Mouse (Mus musculus) olfactory bulb, adult 2 months (tissue): ENCODE data around the gene Gm10563.

Experiments used
- CTCF ChIP-seq: fragments of 200-500 bp; IDR thresholded peaks from 2 replicates; pipeline ENCODE4 v1.5.1; 2012; ENCODE audit warnings: low read depth, mild to moderate bottlenecking, low read length, moderate library complexity; ENCODE audit not compliant: insufficient read depth
- POLR2A ChIP-seq: fragments of 200-500 bp; IDR thresholded peaks from 2 replicates; pipeline ENCODE4 v1.6.1; 2012; ENCODE audit warnings: mild to moderate bottlenecking, low read depth, low read length, moderate library complexity; ENCODE audit not compliant: insufficient read depth

DNA sequence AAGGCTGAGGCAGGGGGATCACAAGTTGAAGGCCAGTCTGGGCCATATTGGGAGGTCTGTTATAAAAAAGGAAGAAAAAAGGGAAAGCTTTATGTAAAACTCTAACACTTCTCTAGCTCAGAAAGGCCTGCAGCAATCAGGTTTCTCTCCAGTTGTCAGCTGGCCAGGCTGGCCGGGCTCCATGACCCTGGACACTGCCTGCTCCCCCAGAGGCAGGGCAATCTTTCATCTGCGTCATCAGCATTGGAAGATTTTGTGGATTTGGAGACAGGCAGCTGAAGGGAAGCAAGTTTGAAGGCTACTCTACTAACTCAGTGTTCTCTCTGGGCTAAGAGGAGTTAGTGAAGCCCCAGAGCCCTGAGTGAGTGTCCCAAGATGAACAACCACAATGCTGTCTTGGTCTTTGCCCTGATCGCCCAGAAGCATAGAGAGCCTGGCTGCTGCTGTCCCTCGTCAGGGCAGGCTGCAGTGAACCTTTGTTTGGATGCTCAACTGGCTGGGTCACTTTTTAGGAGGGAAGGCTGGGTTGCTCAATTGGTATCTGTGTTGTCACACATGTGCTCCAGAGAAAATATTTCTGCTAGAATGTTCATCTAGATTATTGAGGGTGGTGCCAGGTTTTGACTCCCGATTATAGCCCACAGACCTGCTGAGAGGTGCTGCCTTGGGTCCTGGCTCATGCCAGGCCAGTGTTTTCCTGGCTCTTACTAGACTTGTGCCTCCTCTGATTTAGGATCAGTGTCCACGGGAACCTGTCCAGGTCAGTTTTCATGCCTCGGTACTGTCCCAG is 66.7 kb downstream of the Gm10563 start:
- TF ChIP-seq POLR2A (no peak), CTCF (no peak)
